8 mouse cellular contexts compared by ENCODE assay signal in genomic region chr16:4593971-4594813, GRCm38 (mm10). TPM values are rescaled to one million over a fixed set of nuclear protein-coding genes. Genes with fewer than 3 reads are reported as not detected.
DNase-seq lines count a peak whose midpoint lies in the region; ATAC-seq and TF ChIP-seq lines count a peak whose summit lies in the region.

Gene Glis2 (plus strand): TSS chr16:4594713.

- H3K27ac ChIP-seq in kidney, adult 2 months (ENCODE audit: insufficient read depth, low read depth, low read length): peak within 1 kb of the TSS; percentile 96
- H3K27ac ChIP-seq in liver, embryonic 15.5 days (replicated peaks): peak within 1 kb of the TSS; percentile 51
- H3K27ac ChIP-seq in neural tube, embryonic 14.5 days (ENCODE audit: low read depth, low read length): peak within 1 kb of the TSS; percentile 94

- peak; percentile 86 for DNase-seq in 3134 (ENCODE audit: extremely low read depth, insufficient read length, low spot score)
- peak; percentile 24 for DNase-seq in MEL-GATA-1-ER (ENCODE audit: extremely low read depth, low read depth)
- DNase-seq in cerebellum, postnatal 25 days: peak; percentile 66 to 73
- DNase-seq in heart, adult 18-20 months: peak; percentile 71 to 76
- DNase-seq in kidney, adult 2 months: peak; percentile 89
- no peak for DNase-seq in T-cell, adult 2 months (ENCODE audit: low spot score)

- H3K4me1 ChIP-seq in kidney, adult 2 months (ENCODE audit: control insufficient read depth, insufficient read depth, low read length): peaks cover 34% of the 10 kb centered on the region
- H3K4me1 ChIP-seq in liver, embryonic 15.5 days (replicated peaks): peaks cover 39% of the 10 kb centered on the region
- peaks cover 48% of the 10 kb centered on the region for H3K4me1 ChIP-seq in neural tube, embryonic 14.5 days (ENCODE audit: control insufficient read depth, insufficient read depth, low read length)

- H3K9me3 ChIP-seq in liver, embryonic 15.5 days (replicated peaks): no peaks in the 10 kb centered on the region
- no peaks in the 10 kb centered on the region for H3K9me3 ChIP-seq in neural tube, embryonic 14.5 days (ENCODE audit: control insufficient read depth, low read length)

- ATAC-seq in liver, embryonic 15.5 days (ENCODE audit: insufficient read depth): peak; percentile 69
- peak; percentile 85 for ATAC-seq in neural tube, embryonic 14.5 days (ENCODE audit: low read depth)

- peak within 1 kb of the TSS; percentile 69 for H3K4me2 ChIP-seq in liver, embryonic 15.5 days
- H3K4me2 ChIP-seq in neural tube, embryonic 14.5 days (ENCODE audit: low read depth, low read length): peak within 1 kb of the TSS; percentile 92

- H3K4me3 ChIP-seq in kidney, adult 2 months (ENCODE audit: insufficient read depth, low read depth, low read length): peak within 1 kb of the TSS; percentile 81
- H3K4me3 ChIP-seq in liver, embryonic 15.5 days (replicated peaks): peak within 1 kb of the TSS; percentile 60
- peak within 1 kb of the TSS; percentile 78 for H3K4me3 ChIP-seq in neural tube, embryonic 14.5 days (ENCODE audit: low read depth, low read length)

- H3K27me3 ChIP-seq in kidney, adult 2 months (replicated peaks; ENCODE audit: control insufficient read depth, insufficient read depth, low read length): no peaks in the 10 kb centered on the region
- H3K27me3 ChIP-seq in liver, embryonic 15.5 days: peaks cover 69% of the 10 kb centered on the region
- no peaks in the 10 kb centered on the region for H3K27me3 ChIP-seq in neural tube, embryonic 14.5 days (ENCODE audit: control insufficient read depth, insufficient read depth, low read length)

- H3K9ac ChIP-seq in liver, embryonic 15.5 days: peak within 1 kb of the TSS; percentile 45
- H3K9ac ChIP-seq in neural tube, embryonic 14.5 days (replicated peaks; ENCODE audit: low read depth, low read length): peak within 1 kb of the TSS; percentile 96

- under 1% methylated on average over 36 of the region's 74 CpGs for WGBS in kidney, adult 2 months
- WGBS in liver, embryonic 15.5 days (ENCODE audit: insufficient replicate concordance): 3% methylated on average over 38 of the region's 74 CpGs
- WGBS in neural tube, embryonic 14.5 days: 2% methylated on average over 20 of the region's 74 CpGs

- no peak for TF ChIP-seq CTCF in kidney, adult 2 months (conservative IDR thresholded peaks at IDR 0.05; ENCODE audit: insufficient read depth, insufficient read length, low read depth, low read length)

- no peaks in the 10 kb centered on the region for H3K36me3 ChIP-seq in kidney, adult 2 months (ENCODE audit: control insufficient read depth, insufficient read depth, low read length)
- H3K36me3 ChIP-seq in liver, embryonic 15.5 days (replicated peaks): 0 out of 2 replicates have a peak, but pooled peaks cover 4% of the 10 kb centered on the region
- H3K36me3 ChIP-seq in neural tube, embryonic 14.5 days (ENCODE audit: control insufficient read depth, insufficient read depth, low read length): no peaks in the 10 kb centered on the region

- peak; percentile 9 for TF ChIP-seq POLR2A in kidney, adult 2 months (IDR thresholded peaks at IDR 0.05; ENCODE audit: low read depth, low read length)

RNA-seq across cellular contexts. Expression of gene Glis2, which starts in this region (rescaled TPM):
- total RNA-seq in heart, adult 18-20 months (2021): 1 to 10 TPM; 6.2 to 8.5 TPM
- polyA plus RNA-seq in kidney, adult 2 months (2012; rRNA removed): 210 and 226 TPM in 2 replicates
- 2.0 and 2.3 TPM in 2 replicates for polyA plus RNA-seq in liver, embryonic 15.5 days (2015; fragmentation: Nextera tagmentation; extraction: Ambion mirVana)
- polyA plus RNA-seq in neural tube, embryonic 14.5 days (2014; fragmentation: Nextera tagmentation; extraction: Ambion mirVana): 13.2 and 20.3 TPM in 2 replicates
